Mouse (Mus musculus): Measurements from ENCODE around the gene Ttc27. TPM values are rescaled to one million over a fixed set of nuclear protein-coding genes. Genes with fewer than 3 reads are reported as not detected.

The Ttc27 gene
- polyA plus RNA-seq, 1 experiment, result 11.1 TPM

- 51% methylated on average over 16 of the region's 16 CpGs for WGBS
- no peak overlapping the region for H3K27ac ChIP-seq (ENCODE audit: insufficient read depth, low read length)
- TF ChIP-seq CTCF (IDR thresholded peaks at IDR 0.05; ENCODE audit: borderline replicate concordance, insufficient read depth, low read depth, low read length), result no peak
- TF ChIP-seq POLR2A (IDR thresholded peaks at IDR 0.05; ENCODE audit: borderline replicate concordance, insufficient read depth, low read length), result no peak
- no peaks in the 10 kb centered on the region for H3K27me3 ChIP-seq (ENCODE audit: control insufficient read depth, insufficient read depth, low read length)
- H3K4me1 ChIP-seq (ENCODE audit: control insufficient read depth, insufficient read depth, low read length), result no peaks in the 10 kb centered on the region
- no peak overlapping the region for H3K4me3 ChIP-seq (replicated peaks; ENCODE audit: insufficient read depth, low read depth, low read length)
- no peak for DNase-seq
Measured at GRCm38 (mm10) chr17:74903411-74904331, 186.1 kb downstream of the Ttc27 start.

GRCm38 (mm10) chr17:74904332-74904687, 186.8 kb downstream of the Ttc27 start:
- TF ChIP-seq CTCF (IDR thresholded peaks at IDR 0.05; ENCODE audit: borderline replicate concordance, insufficient read depth, low read depth, low read length) (no peak), POLR2A (IDR thresholded peaks at IDR 0.05; ENCODE audit: borderline replicate concordance, insufficient read depth, low read length) (no peak)
- Histone ChIP-seq H3K27me3 (ENCODE audit: control insufficient read depth, insufficient read depth, low read length) (no peaks in the 10 kb centered on the region), H3K27ac (ENCODE audit: insufficient read depth, low read length) (no peak overlapping the region), H3K4me3 (replicated peaks; ENCODE audit: insufficient read depth, low read depth, low read length) (no peak overlapping the region), H3K4me1 (ENCODE audit: control insufficient read depth, insufficient read depth, low read length) (no peaks in the 10 kb centered on the region)
- no peak for DNase-seq
- WGBS, result 85% methylated on average over 1 of the region's 1 CpGs

GRCm38 (mm10) chr17:74904956-74905355, 187.4 kb downstream of the Ttc27 start:
- Histone ChIP-seq H3K4me3 (replicated peaks; ENCODE audit: insufficient read depth, low read depth, low read length) (no peak overlapping the region), H3K27ac (ENCODE audit: insufficient read depth, low read length) (no peak overlapping the region), H3K4me1 (ENCODE audit: control insufficient read depth, insufficient read depth, low read length) (no peaks in the 10 kb centered on the region), H3K27me3 (ENCODE audit: control insufficient read depth, insufficient read depth, low read length) (no peaks in the 10 kb centered on the region)
- TF ChIP-seq POLR2A (IDR thresholded peaks at IDR 0.05; ENCODE audit: borderline replicate concordance, insufficient read depth, low read length), result no peak
- TF ChIP-seq CTCF (IDR thresholded peaks at IDR 0.05; ENCODE audit: borderline replicate concordance, insufficient read depth, low read depth, low read length), result no peak
- DNase-seq, result no peak
- 62% methylated on average over 3 of the region's 3 CpGs for WGBS

- H3K27me3 ChIP-seq (ENCODE audit: control insufficient read depth, insufficient read depth, low read length), result no peaks in the 10 kb centered on the region
- 82% methylated on average over 2 of the region's 2 CpGs for WGBS
- TF ChIP-seq POLR2A (IDR thresholded peaks at IDR 0.05; ENCODE audit: borderline replicate concordance, insufficient read depth, low read length), result no peak
- no peak for TF ChIP-seq CTCF (IDR thresholded peaks at IDR 0.05; ENCODE audit: borderline replicate concordance, insufficient read depth, low read depth, low read length)
- no peak overlapping the region for H3K4me3 ChIP-seq (replicated peaks; ENCODE audit: insufficient read depth, low read depth, low read length)
- H3K27ac ChIP-seq (ENCODE audit: insufficient read depth, low read length), result no peak overlapping the region
- H3K4me1 ChIP-seq (ENCODE audit: control insufficient read depth, insufficient read depth, low read length), result no peaks in the 10 kb centered on the region
- no peak for DNase-seq
Measured at GRCm38 (mm10) chr17:74912995-74913394, 195.5 kb downstream of the Ttc27 start.

Other genes starting within 250 kb of the Ttc27 start
- gene Yipf4, start 228.2 kb upstream of the Ttc27 start, polyA plus RNA-seq (2012; rRNA removed), result 52.0 and 58.0 TPM in 2 replicates
- gene Birc6, start 189.4 kb upstream of the Ttc27 start, polyA plus RNA-seq (2012; rRNA removed), result 120 and 127 TPM in 2 replicates